Comparison of ENCODE assay signal across 8 mouse cellular contexts in the genomic region with DNA sequence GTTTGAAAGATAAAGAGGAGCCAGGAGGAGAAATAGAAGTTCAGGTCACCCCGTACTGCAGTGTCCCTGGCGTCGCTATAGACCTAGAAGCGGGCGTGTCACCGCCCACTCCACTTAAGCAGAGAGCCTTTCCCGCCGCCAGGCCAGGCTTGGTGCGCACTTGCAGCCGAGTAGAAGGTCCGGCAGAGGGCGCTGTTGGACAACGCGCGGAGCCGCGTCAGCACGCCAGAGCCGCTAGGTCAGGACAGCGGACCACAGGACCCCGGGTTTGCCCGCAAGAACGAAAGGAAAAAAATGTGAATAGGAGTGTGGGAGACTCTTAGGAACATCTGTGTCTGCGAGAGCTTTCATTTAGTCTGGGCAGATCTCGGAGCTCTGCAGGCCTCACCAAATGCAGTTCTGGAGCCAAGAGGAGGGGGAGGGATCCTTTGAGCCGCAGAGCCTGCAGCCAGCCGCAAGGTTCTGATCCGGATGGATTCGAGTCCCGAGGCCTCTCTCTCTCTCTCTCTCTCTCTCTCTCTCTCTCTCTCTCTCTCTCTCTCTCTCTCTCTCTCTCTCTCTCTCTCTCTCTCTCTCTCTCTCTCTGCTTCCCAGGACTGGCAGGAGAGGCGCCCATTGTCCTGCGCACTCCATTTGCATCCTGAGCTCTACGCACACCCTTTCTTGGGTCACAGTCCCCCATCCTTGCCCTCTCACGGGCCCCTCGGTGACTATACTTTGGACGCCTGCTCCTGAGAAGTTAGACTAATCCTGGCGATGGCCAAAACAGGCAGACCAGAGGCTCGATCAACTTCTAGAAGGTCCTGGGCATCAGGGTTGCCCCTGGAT. TPM values are rescaled to one million over a fixed set of nuclear protein-coding genes. Genes with fewer than 3 reads are reported as not detected.
DNase-seq lines count a peak whose midpoint lies in the region; ATAC-seq and TF ChIP-seq lines count a peak whose summit lies in the region.

No protein-coding gene starts in this region.

- H3K36me3 ChIP-seq in E14TG2a.4 (ENCODE audit: insufficient read depth, low read length): no peaks in the 10 kb centered on the region
- 0 out of 2 replicates have a peak, but pooled peaks cover under 1% of the 10 kb centered on the region for H3K36me3 ChIP-seq in forebrain, embryonic 12.5 days (replicated peaks)
- no peaks in the 10 kb centered on the region for H3K36me3 ChIP-seq in lung, embryonic 15.5 days

- TF ChIP-seq CTCF in E14TG2a.4 (conservative IDR thresholded peaks at IDR 0.05; ENCODE audit: low read length): peak; percentile 78

- peak overlapping the region; percentile 100 for H3K9ac ChIP-seq in forebrain, embryonic 12.5 days
- H3K9ac ChIP-seq in lung, embryonic 15.5 days: no peak overlapping the region

- intact Hi-C loops in heart, postnatal 14 days (cut with DNase I): loop anchor here (1.0 to 5.0 kb wide), 4 partner anchors 51 to 231 kb away; no protein-coding TSS in a partner anchor

- H3K4me1 ChIP-seq in E14TG2a.4 (replicated peaks; ENCODE audit: low read depth, low read length): peaks cover 78% of the 10 kb centered on the region
- H3K4me1 ChIP-seq in forebrain, embryonic 12.5 days: peaks cover 46% of the 10 kb centered on the region
- peaks cover 5% of the 10 kb centered on the region; the same call in 1 of the 2 replicates for H3K4me1 ChIP-seq in lung, embryonic 15.5 days

- H3K4me2 ChIP-seq in forebrain, embryonic 12.5 days: peak overlapping the region; percentile 94
- peak overlapping the region; percentile 50 for H3K4me2 ChIP-seq in lung, embryonic 15.5 days

- peak overlapping the region; percentile 69 for H3K4me3 ChIP-seq in E14TG2a.4 (replicated peaks; ENCODE audit: low read length)
- H3K4me3 ChIP-seq in forebrain, embryonic 12.5 days (replicated peaks): peak overlapping the region; percentile 95
- H3K4me3 ChIP-seq in lung, embryonic 15.5 days: peak overlapping the region; percentile 27

- DNase-seq in c-Kit-positive CD71-positive TER-119-negative erythroid progenitor cells, embryonic 14.5 days (ENCODE audit: low read depth): peak; percentile 62
- peak; percentile 90 to 93 for DNase-seq in heart, postnatal 14 days
- peak; percentile 40 for DNase-seq in large intestine, adult 2 months (ENCODE audit: low read depth, low spot score)
- DNase-seq in ovary, adult 18-20 months (ENCODE audit: low spot score): peak; percentile 60
- peak; percentile 79 for DNase-seq in thymus, postnatal 0 days (ENCODE audit: low spot score)

- H3K27ac ChIP-seq in forebrain, embryonic 12.5 days: peak overlapping the region; percentile 100
- no peak overlapping the region for H3K27ac ChIP-seq in lung, embryonic 15.5 days

- peak; percentile 67 for ATAC-seq in forebrain, embryonic 12.5 days (ENCODE audit: low FRiP score)
- ATAC-seq in lung, embryonic 15.5 days (ENCODE audit: borderline replicate concordance, extremely low read depth, low FRiP score, low TSS enrichment): peak; percentile 76

- WGBS in forebrain, embryonic 12.5 days: under 1% methylated on average over 36 of the region's 38 CpGs
- 5% methylated on average over 38 of the region's 38 CpGs for WGBS in large intestine, adult 2 months
- WGBS in lung, embryonic 15.5 days: 2% methylated on average over 38 of the region's 38 CpGs

- no peaks in the 10 kb centered on the region; the same call in 1 of the 2 replicates for H3K9me3 ChIP-seq in E14TG2a.4 (ENCODE audit: low read length)
- H3K9me3 ChIP-seq in forebrain, embryonic 12.5 days: no peaks in the 10 kb centered on the region
- H3K9me3 ChIP-seq in lung, embryonic 15.5 days: no peaks in the 10 kb centered on the region

- peaks cover 65% of the 10 kb centered on the region for H3K27me3 ChIP-seq in E14TG2a.4 (ENCODE audit: insufficient read depth, low read length)
- peaks cover 31% of the 10 kb centered on the region; the same call in 1 of the 2 replicates for H3K27me3 ChIP-seq in forebrain, embryonic 12.5 days
- peaks cover 79% of the 10 kb centered on the region for H3K27me3 ChIP-seq in lung, embryonic 15.5 days

RNA-seq across cellular contexts. Expression of gene Polg, which starts 30.0 kb away (rescaled TPM):
- 41.7 and 45.1 TPM in 2 replicates for polyA plus RNA-seq in forebrain, embryonic 12.5 days (2016; fragmentation: Nextera tagmentation; extraction: Ambion mirVana)
- 10 to 100 TPM; 51.4 to 54.7 TPM for total RNA-seq in heart, postnatal 14 days (2021)
- polyA plus RNA-seq in large intestine, adult 2 months (2012; rRNA removed): 33.1 and 39.0 TPM in 2 replicates
- 44.6 and 47.2 TPM in 2 replicates for polyA plus RNA-seq in lung, embryonic 15.5 days (2015; fragmentation: Nextera tagmentation; extraction: Ambion mirVana)
- 38.5 and 40.4 TPM in 2 replicates for polyA plus RNA-seq in thymus, postnatal 0 days (2015; fragmentation: Nextera tagmentation; extraction: Ambion mirVana)

Comparison
In these comparisons a context has a peak if more than half of its experiments do, and no peak if none do; other contexts are left out.
1. H3K4me3 ChIP-seq: peak in every context shown above with its lines; median percentile 95 in forebrain, embryonic 12.5 days; 69 in E14TG2a.4; 27 in lung, embryonic 15.5 days.
2. DNase-seq: peak in every context shown above with its lines; median percentile 92 in heart, postnatal 14 days; 79 in thymus, postnatal 0 days; 62 in c-Kit-positive CD71-positive TER-119-negative erythroid progenitor cells, embryonic 14.5 days; 60 in ovary, adult 18-20 months; 40 in large intestine, adult 2 months.